Mouse (Mus musculus) layer of hippocampus, postnatal 10 days (tissue): Measurements from ENCODE around the gene Nsun2. TPM values are rescaled to one million over a fixed set of nuclear protein-coding genes. Genes with fewer than 3 reads are reported as not detected.

ENCODE experiments used
- DNase-seq, 2 experiments: peaks; one replicate each; pipeline ENCODE4 v3.0.0; 2021; ENCODE audit warnings: low spot score in 2 of 2
- long read RNA-seq: library from polyadenylated mRNA; stranded (forward); transcript quantifications from one replicate; pipeline ENCODE4 v2.0.0, GENCODE M21; 2023
- total RNA-seq, 2 experiments: library from RNA; stranded (reverse); gene quantifications; 2 replicates each; pipeline ENCODE4 v1.2.3; 2021

The Nsun2 gene
- total RNA-seq, result 10 to 100 TPM; 74.5 to 84.5 TPM
- long read RNA-seq, full-length matches to known transcripts, result 85 of 107 reads
- long read RNA-seq, partial matches to known transcripts, result 9 of 107 reads
- long read RNA-seq, other reads (novel, unspliced or antisense), result 13 of 107 reads

- peak; percentile 61 to 73 for DNase-seq
Observed at GRCm38 (mm10) chr13:69533405-69534333, at the start of gene Nsun2. Gene Nsun2 (plus strand): TSS chr13:69533746.

GRCm38 (mm10) chr13:69485326-69485725 is 48.2 kb upstream of the Nsun2 start:
- DNase-seq, result peak in 1 of 2 experiments; percentile 47

- no peak for DNase-seq
Observed at GRCm38 (mm10) chr13:69485833-69486232, 47.7 kb upstream of the Nsun2 start.

GRCm38 (mm10) chr13:69487108-69487507 is 46.4 kb upstream of the Nsun2 start:
- DNase-seq, result no peak

GRCm38 (mm10) chr13:69487611-69488275 is 45.8 kb upstream of the Nsun2 start:
- no peak for DNase-seq

- DNase-seq, result no peak
Observed at GRCm38 (mm10) chr13:69488565-69489255, 44.8 kb upstream of the Nsun2 start.

GRCm38 (mm10) chr13:69489777-69490176 is 43.8 kb upstream of the Nsun2 start:
- DNase-seq, result no peak

GRCm38 (mm10) chr13:69492876-69493463 is 40.6 kb upstream of the Nsun2 start:
- peak; percentile 60 to 62 for DNase-seq

- DNase-seq, result no peak
Observed at GRCm38 (mm10) chr13:69498276-69498675, 35.3 kb upstream of the Nsun2 start.

- DNase-seq, result no peak
Observed at GRCm38 (mm10) chr13:69502157-69502750, 31.3 kb upstream of the Nsun2 start.

GRCm38 (mm10) chr13:69502863-69503262 is 30.7 kb upstream of the Nsun2 start:
- no peak for DNase-seq

- DNase-seq, result no peak
Observed at GRCm38 (mm10) chr13:69506341-69507086, 27.0 kb upstream of the Nsun2 start.

- DNase-seq, result no peak
Observed at GRCm38 (mm10) chr13:69507666-69508065, 25.9 kb upstream of the Nsun2 start.

GRCm38 (mm10) chr13:69509391-69510244 is 23.9 kb upstream of the Nsun2 start:
- DNase-seq, result no peak

- DNase-seq, result no peak
Observed at GRCm38 (mm10) chr13:69515091-69515490, 18.5 kb upstream of the Nsun2 start.

- no peak for DNase-seq
Observed at GRCm38 (mm10) chr13:69517445-69517844, 16.1 kb upstream of the Nsun2 start.

GRCm38 (mm10) chr13:69519137-69519536 is 14.4 kb upstream of the Nsun2 start:
- no peak for DNase-seq

- no peak for DNase-seq
Observed at GRCm38 (mm10) chr13:69522161-69522791, 11.3 kb upstream of the Nsun2 start.
